Mouse (Mus musculus): Measurements from ENCODE around the gene Mmp14.

Mmp14 gene

DNA sequence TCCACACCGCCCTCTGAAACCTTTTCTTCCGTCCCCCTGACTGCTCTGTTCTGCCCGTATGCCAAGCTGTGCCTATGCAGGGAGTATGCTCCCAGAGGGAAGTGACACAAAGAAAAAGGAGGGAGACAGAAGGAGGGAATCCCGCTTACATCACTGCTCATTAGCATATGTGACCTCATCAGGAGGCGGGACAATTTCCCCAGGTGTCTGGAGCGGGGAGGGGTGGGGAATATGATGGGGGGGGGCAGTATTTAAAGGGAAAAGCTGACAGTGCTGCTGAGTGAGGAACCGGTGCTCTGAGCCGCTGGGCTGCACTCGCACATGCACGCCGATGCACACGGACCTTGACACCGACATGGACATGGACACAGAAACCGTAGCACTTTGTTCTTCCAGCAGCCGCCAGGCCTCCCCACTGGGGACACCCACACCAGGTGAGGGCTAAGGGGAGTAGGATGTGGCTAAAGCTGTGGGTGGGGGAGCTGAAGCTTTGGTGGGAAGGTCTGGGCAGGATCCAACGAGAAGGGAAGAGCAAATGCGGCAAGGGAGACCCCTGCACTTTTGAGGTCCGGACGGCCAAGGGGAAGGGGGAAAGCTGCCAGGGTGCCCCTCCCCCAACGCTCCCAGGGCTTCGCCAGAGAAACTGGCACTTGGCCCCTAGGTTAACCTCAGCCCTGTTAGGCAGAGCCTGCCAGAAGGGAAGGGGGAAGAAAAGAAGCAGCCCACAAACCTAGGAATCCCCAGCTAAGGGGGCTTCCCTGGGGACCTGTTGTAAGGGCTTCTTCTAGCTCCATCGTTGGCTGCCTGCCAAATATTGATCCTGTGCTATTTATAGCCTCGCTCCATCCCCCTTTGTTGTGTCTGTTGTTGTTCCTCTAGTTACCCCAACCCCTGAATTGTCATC is 44.8 kb downstream of the Mmp14 start, which contains the start of gene Rem2:
TSS of gene Rem2 (plus strand) at position 160 of the 904 bp plus-strand sequence.
- peak; percentile 83 for DNase-seq (ENCODE audit: low read depth, low spot score)

DNA sequence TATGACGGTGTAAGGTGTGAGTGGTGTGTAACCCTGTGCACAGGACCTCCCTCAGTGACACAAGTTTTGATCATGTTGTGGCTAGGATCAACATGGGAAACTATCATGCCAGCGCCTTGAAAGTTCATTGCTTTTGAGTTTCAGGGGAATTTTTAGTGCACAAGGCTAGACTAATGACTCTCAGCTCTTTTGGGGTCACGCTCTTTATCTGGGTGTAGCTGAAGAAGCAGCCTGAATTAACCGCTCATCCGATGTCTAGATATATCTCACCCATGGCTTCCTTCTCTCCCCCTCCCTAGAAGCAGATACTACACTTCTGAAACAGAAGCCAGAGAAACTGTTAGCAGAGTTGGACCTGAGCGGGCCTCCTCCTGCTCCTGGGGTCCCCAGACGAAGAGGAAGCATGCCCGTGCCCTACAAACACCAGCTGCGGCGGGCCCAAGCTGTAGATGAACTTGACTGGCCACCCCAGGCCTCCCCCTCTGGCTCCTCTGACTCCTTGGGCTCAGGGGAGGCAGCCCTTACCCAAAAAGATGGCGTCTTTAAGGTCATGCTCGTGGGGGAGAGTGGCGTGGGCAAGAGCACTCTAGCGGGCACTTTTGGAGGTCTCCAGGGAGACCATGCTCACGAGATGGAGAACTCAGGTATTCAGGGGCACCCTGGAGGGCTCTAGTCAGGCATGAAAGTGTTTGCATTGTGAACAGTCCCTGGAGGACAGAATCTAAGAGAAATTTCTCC is 45.9 kb downstream of the Mmp14 start:
- no peak for DNase-seq (ENCODE audit: low read depth, low spot score)

DNA sequence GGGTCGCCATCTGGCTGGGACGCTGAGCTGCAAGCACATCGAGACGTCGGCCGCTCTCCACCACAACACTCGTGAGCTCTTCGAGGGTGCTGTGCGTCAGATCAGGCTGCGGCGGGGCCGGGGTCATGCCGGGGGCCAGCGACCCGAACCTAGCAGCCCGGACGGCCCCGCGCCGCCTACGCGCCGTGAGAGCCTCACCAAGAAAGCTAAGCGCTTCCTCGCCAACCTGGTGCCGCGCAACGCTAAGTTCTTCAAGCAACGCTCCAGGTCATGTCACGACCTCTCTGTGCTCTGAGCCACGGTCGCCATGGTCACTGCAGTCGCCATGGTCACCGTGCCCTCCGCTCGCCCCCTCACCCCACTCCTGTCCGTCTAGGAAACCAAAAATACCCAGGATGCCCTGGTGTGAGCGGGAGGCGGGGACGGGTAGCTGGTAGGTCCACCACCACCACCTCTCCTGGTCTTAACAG is 48.1 kb downstream of the Mmp14 start:
- DNase-seq (ENCODE audit: low read depth, low spot score): no peak

DNA sequence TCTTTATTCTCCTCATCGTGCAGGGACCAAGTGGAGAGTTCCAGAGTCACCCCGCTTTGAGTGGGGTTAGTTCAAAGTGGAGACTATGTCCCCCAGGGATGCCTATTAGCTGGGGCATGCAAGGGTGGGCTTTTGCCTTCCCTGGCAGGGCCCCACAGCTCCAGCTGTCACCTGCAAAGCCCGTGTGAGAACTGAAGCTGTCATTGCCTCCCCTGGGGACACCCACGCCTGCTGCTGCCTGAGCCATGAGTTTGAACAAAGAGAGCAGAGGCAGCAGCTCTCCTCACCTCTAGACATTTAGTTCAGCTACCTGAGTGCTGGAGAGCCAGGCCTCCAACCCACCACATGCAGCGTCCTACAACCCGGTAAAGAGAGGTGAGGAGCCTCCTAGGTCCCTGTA is 49.3 kb downstream of the Mmp14 start:
- DNase-seq (ENCODE audit: low read depth, low spot score): no peak

DNA sequence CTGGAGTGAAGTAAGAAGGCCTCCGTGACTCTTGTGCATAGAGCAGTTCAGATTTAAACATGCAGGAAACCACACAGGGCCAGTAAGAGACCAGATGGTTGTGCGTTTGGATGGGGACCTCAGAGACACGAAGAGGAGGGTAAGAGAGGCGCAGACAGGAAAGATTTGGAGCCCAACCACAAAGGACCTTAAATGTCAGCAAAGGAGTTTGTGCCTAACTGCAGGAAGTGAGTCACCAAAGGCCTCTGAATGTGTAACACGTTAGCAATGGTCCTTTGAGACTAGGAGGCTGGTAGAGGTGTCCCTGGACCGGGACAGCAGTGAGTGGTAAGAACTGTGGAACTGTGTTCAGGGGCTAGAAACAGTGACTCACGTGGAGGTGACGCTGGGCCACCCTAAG is 50.0 kb downstream of the Mmp14 start:
- DNase-seq (ENCODE audit: low read depth, low spot score): no peak

DNA sequence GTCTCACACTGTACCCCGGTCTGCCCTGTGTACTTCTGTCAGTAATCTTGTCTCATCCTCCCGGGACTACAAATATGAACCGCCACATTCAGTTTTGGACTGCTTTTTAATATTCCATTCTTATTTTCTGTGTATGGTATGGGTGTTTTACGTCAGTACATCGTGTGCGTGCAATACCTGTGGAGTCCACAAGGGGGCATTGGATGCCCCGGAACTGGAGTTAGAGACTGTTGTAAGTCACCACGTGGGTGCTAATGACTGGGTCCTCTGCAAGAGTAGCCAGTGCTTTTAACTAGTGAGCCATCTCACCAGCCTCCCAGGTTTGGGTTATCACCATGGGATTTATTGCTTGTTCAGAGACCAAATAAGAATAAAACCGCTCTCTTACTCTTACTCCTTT is 51.1 kb downstream of the Mmp14 start:
- no peak for DNase-seq (ENCODE audit: low read depth, low spot score)

GRCm38 (mm10) chr14:54485899-54486298 is 54.5 kb downstream of the Mmp14 start:
- no peak for DNase-seq (ENCODE audit: low read depth, low spot score)

DNA sequence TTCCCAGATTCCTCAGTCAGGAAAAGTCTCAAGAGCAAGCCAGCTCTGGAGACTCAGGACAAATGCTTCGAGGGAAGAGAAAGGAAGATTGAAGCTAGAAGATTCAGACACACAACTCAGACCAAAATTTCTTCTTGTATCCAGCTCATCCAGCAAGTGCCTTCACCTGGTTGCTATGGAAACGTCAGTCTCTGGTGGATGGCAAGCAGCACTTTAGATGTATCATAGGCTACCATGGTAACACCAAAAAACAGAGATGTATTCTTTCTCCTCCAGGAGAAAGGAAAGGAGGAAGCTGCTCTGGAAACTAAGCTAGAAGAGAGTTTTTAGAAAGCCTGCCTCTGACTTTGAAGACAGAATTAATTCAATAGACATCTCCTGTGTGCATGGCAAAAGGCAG is 56.3 kb downstream of the Mmp14 start:
- no peak for DNase-seq (ENCODE audit: low read depth, low spot score)

GRCm38 (mm10) chr14:54488350-54488749 is 56.9 kb downstream of the Mmp14 start:
- no peak for DNase-seq (ENCODE audit: low read depth, low spot score)

- peak; percentile 50 for DNase-seq (ENCODE audit: low read depth, low spot score)
These were observed 61.1 kb downstream of the Mmp14 start for GRCm38 (mm10) chr14:54492345-54493131.

DNA sequence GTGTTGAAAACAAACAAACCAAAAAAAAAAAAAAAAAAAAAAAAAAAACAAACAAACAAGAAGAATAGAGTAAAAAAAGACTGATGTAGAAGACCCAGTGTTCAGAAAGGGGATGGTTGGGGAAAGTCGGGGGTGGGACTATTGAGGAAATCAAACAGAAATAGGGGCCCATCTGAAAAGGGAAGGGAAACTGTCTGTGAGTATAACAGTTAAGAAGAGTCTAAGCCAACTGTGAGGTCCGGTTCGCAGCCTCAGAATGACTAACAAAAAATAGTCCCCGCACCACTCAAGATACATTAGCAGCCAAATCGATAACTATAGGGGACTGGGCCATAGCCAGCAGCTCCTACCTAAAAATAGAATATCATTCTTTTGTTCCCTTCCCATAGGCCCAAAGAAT is 61.8 kb downstream of the Mmp14 start:
- no peak for DNase-seq (ENCODE audit: low read depth, low spot score)

DNA sequence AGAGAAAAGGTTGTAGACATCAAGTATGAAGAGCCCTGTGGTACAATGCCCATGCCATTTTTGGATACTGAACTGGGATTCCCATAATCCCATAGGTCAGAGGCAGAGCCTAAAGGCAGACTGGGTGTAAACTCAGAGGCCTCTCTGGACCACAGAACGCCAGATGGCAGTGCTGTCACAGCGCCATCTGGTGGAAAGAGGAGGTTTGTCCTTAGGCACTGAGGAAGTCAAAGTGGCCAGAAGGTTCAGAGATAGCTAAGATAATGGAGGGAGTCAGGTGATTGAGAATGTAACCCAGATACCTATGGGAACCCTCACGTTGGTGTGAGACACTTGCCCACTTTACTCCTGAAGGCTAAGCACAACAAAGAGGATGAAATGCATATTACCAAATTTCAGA is 62.8 kb downstream of the Mmp14 start:
- no peak for DNase-seq (ENCODE audit: low read depth, low spot score)

Measured in telencephalon, adult 2 months (tissue).